Mouse (Mus musculus) lung, embryonic 15.5 days (tissue): ENCODE measurements around the gene Srgap3. TPM values are rescaled to one million over a fixed set of nuclear protein-coding genes. Genes with fewer than 3 reads are reported as not detected.
"Not testable (repeated sequence)": the region's sequence is repeated elsewhere in the genome, so short reads cannot be mapped to it uniquely, and the experiment has no call there.

ENCODE experiments used
- ATAC-seq: fragments of 200-750 bp; cut with Nextera tagmentation; 2 replicates; pipeline ENCODE4 v1.8.0; 2017; ENCODE audit warnings: moderate number of reproducible peaks, borderline replicate concordance; ENCODE audit not compliant: low FRiP score, low TSS enrichment; ENCODE audit errors: extremely low read depth
- H3K27ac ChIP-seq: fragments of 300-500 bp; sonication (generic); 2 replicates; pipeline ENCODE4 v1.5.1; 2015; ENCODE audit warnings: moderate library complexity, mild to moderate bottlenecking, inconsistent platforms
- H3K27me3 ChIP-seq: fragments of 300-500 bp; sonication (generic); 2 replicates; pipeline ENCODE4 v1.6.1; 2015; ENCODE audit warnings: inconsistent platforms
- H3K36me3 ChIP-seq: fragments of 300-500 bp; sonication (generic); 2 replicates; pipeline ENCODE4 v1.6.1; 2015; ENCODE audit warnings: inconsistent platforms
- H3K4me1 ChIP-seq: fragments of 300-500 bp; sonication (generic); 2 replicates; pipeline ENCODE4 v1.6.1; 2015; ENCODE audit warnings: inconsistent platforms
- H3K4me2 ChIP-seq: fragments of 300-500 bp; sonication (generic); 2 replicates; pipeline ENCODE4 v1.6.1; 2015; ENCODE audit warnings: inconsistent platforms, mild to moderate bottlenecking, moderate library complexity
- H3K4me3 ChIP-seq: fragments of 300-500 bp; sonication (generic); 2 replicates; pipeline ENCODE4 v1.5.1; 2015; ENCODE audit warnings: mild to moderate bottlenecking, inconsistent platforms
- H3K9ac ChIP-seq: fragments of 300-500 bp; sonication (generic); 2 replicates; pipeline ENCODE4 v1.6.1; 2015; ENCODE audit warnings: inconsistent platforms
- H3K9me3 ChIP-seq: fragments of 300-500 bp; sonication (generic); 2 replicates; pipeline ENCODE4 v1.6.1; 2016; ENCODE audit warnings: inconsistent platforms
- WGBS: fragments of 180-500 bp; shearing (Covaris S2); methylation state at CpG from one replicate; pipeline ENCODE4 v1.1.7; 2015; 5-methylcytosine and 5-hydroxymethylcytosine counted together
- polyA plus RNA-seq: library from polyadenylated mRNA; unstranded; fragments of >200 nt; fragmentation: Nextera tagmentation; extraction: Ambion mirVana; gene quantifications from 2 replicates; pipeline ENCODE4 v1.2.1, GENCODE M21; 2015

Srgap3 gene
- polyA plus RNA-seq, 1 experiment from 2014 or later, result 2.5 TPM

- no peak for ATAC-seq
- WGBS, result 45% methylated on average over 5 of the region's 5 CpGs
- H3K4me2 ChIP-seq, result no peak overlapping the region
These were observed 229.9 kb downstream of the Srgap3 start for GRCm38 (mm10) chr6:112717168-112717567.

GRCm38 (mm10) chr6:112713951-112714350 lies 233.1 kb downstream of the Srgap3 start:
- Histone ChIP-seq H3K9ac (no peak overlapping the region), H3K4me1 (no peaks in the 10 kb centered on the region), H3K4me3 (no peak overlapping the region), H3K9me3 (no peaks in the 10 kb centered on the region), H3K27me3 (no peaks in the 10 kb centered on the region), H3K27ac (no peak overlapping the region), H3K4me2 (no peak overlapping the region), H3K36me3 (no peaks in the 10 kb centered on the region)
- WGBS, result 86% methylated on average over 3 of the region's 3 CpGs
- ATAC-seq, result no peak

More at GRCm38 (mm10) chr6:112717168-112717567, 229.9 kb downstream of the Srgap3 start:
- Histone ChIP-seq H3K36me3 (no peaks in the 10 kb centered on the region), H3K27me3 (no peaks in the 10 kb centered on the region), H3K9ac (no peak overlapping the region), H3K9me3 (no peaks in the 10 kb centered on the region), H3K27ac (no peak overlapping the region), H3K4me1 (no peaks in the 10 kb centered on the region), H3K4me3 (no peak overlapping the region)

DNA sequence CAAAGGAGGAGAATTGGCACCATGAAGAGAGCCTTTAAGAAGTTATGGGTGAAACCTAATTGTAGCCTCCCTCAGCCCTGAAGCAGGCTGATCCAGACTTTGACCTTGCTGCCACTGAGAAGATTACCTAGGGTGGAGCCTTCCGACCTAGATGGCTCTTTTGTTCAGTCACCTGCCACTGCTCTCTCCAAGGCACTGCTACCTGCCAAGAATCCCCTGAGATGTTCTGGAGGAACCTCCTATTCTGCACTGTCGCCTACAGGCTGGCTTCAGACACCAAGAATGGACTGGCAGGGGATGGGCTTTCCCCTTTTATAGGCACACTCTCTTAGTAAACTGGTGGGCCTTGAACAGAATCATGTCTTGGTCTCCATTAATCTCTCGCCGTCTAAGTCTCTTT lies 244.8 kb downstream of the Srgap3 start:
- not testable (repeated sequence) for H3K36me3 ChIP-seq, H3K4me3 ChIP-seq, H3K27ac ChIP-seq, H3K9me3 ChIP-seq, H3K9ac ChIP-seq, H3K4me1 ChIP-seq, ATAC-seq, H3K27me3 ChIP-seq, H3K4me2 ChIP-seq
- WGBS, result 78% methylated on average over 4 of the region's 4 CpGs

GRCm38 (mm10) chr6:112700392-112700791 lies 246.7 kb downstream of the Srgap3 start:
- Histone ChIP-seq H3K27me3 (no peaks in the 10 kb centered on the region), H3K27ac (no peak overlapping the region), H3K36me3 (no peaks in the 10 kb centered on the region), H3K4me3 (no peak overlapping the region), H3K9ac (no peak overlapping the region), H3K9me3 (no peaks in the 10 kb centered on the region), H3K4me1 (peaks cover 5% of the 10 kb centered on the region), H3K4me2 (no peak overlapping the region)
- WGBS, result 0% methylated on average over 1 of the region's 1 CpGs
- no peak for ATAC-seq

DNA sequence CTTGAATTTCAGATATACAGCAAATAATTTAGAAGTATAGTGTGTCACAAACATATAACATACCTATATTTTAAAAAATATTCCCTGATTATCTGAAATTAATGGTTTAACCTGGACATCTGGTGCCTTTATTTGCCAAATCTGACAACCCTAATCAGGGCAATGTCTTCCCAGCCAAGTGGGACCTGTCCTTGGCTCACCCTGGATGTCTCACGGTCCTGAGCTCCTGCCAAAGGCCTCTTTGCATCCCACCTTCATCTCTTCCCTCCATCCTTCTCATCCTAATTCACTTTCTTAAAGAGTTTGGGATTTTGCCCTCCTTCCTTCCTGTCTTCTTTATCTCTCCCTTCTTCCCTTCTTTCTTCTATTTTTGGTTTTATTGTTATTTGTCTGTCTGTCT lies 248.0 kb downstream of the Srgap3 start:
- WGBS, result 44% methylated on average over 1 of the region's 1 CpGs

GRCm38 (mm10) chr6:112696056-112696950 lies 250.8 kb downstream of the Srgap3 start, which contains the start of gene Rad18:
Gene Rad18, minus strand, starts transcription at chr6:112696686.
- no peaks in the 10 kb centered on the region for H3K27me3 ChIP-seq
- H3K27ac ChIP-seq, result peak within 1 kb of the TSS; percentile 80
- peak within 1 kb of the TSS; percentile 66 for H3K4me3 ChIP-seq
- ATAC-seq, result peak; percentile 94
- H3K36me3 ChIP-seq, result peaks cover 12% of the 10 kb centered on the region
- H3K4me1 ChIP-seq, result peaks cover 10% of the 10 kb centered on the region
- H3K4me2 ChIP-seq, result peak within 1 kb of the TSS; percentile 72
- peak within 1 kb of the TSS; percentile 62 for H3K9ac ChIP-seq
- under 1% methylated on average over 77 of the region's 77 CpGs for WGBS
- no peaks in the 10 kb centered on the region for H3K9me3 ChIP-seq

More for the DNA sequence above, 248.0 kb downstream of the Srgap3 start:
- Histone ChIP-seq H3K27me3 (no peaks in the 10 kb centered on the region), H3K4me1 (peaks cover 10% of the 10 kb centered on the region), H3K27ac (no peak overlapping the region), H3K4me3 (no peak overlapping the region), H3K36me3 (no peaks in the 10 kb centered on the region), H3K9ac (no peak overlapping the region), H3K9me3 (no peaks in the 10 kb centered on the region), H3K4me2 (no peak overlapping the region)
- ATAC-seq, result no peak

DNA sequence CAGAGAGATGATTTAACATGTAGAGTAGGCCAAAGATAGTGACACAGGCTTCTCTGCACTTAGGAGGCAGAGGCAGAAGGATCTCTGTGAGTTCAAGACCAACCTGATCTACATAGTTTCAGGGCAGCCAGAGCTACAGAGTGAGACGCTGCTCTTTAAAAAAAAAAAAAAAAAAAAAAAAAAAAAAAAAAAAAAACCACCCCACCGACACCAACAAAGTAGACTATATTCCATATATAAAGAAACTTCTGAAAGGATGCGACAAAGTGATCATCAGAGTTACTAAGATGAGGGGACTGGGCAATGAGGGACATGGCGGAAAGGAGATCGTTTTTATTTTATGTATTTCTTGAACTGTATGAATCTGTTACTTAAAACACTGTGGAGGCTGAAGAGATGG lies 252.6 kb downstream of the Srgap3 start:
- ATAC-seq, result no peak
- Histone ChIP-seq H3K27me3 (no peaks in the 10 kb centered on the region), H3K4me2 (no peak overlapping the region)

GRCm38 (mm10) chr6:112691523-112691922 lies 255.5 kb downstream of the Srgap3 start:
- Histone ChIP-seq H3K36me3 (peaks cover 15% of the 10 kb centered on the region), H3K4me2 (no peak overlapping the region), H3K4me1 (peaks cover 10% of the 10 kb centered on the region), H3K4me3 (no peak overlapping the region), H3K9ac (no peak overlapping the region), H3K27ac (no peak overlapping the region), H3K9me3 (no peaks in the 10 kb centered on the region), H3K27me3 (no peaks in the 10 kb centered on the region)
- WGBS, result 96% methylated on average over 1 of the region's 1 CpGs
- ATAC-seq, result no peak

More for the DNA sequence above, 252.6 kb downstream of the Srgap3 start:
- Histone ChIP-seq H3K36me3 (peaks cover 15% of the 10 kb centered on the region), H3K27ac (no peak overlapping the region), H3K9me3 (no peaks in the 10 kb centered on the region), H3K4me1 (peaks cover 10% of the 10 kb centered on the region), H3K9ac (no peak overlapping the region), H3K4me3 (no peak overlapping the region)
- WGBS, result 79% methylated on average over 5 of the region's 5 CpGs

DNA sequence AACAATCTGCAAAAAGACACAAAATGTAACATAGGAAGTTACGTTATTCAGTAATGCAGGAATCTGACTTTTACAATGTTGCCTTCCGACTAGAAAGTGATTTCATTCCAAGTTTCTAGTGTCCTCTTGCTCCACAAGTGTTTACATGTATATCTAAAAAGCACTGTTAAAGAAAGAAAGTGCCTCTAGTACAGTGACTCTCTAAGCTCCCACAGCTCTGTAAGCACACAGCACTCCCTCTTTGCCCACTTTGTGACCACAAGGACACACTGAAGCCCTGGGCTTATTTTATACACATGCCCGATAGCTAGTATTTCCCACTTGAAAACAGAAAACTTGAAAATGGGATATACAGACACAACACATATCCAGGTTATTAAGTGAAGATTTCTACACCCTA lies 259.0 kb downstream of the Srgap3 start:
- Histone ChIP-seq H3K4me2 (no peak overlapping the region), H3K9me3 (no peaks in the 10 kb centered on the region), H3K4me3 (no peak overlapping the region), H3K9ac (no peak overlapping the region), H3K36me3 (peaks cover 18% of the 10 kb centered on the region; the same call in 1 of the 2 replicates), H3K27me3 (no peaks in the 10 kb centered on the region), H3K27ac (no peak overlapping the region), H3K4me1 (no peaks in the 10 kb centered on the region)
- 65% methylated on average over 3 of the region's 3 CpGs for WGBS
- ATAC-seq, result no peak

- Histone ChIP-seq H3K4me2 (no peak overlapping the region), H3K27ac (no peak overlapping the region), H3K4me3 (no peak overlapping the region), H3K9me3 (no peaks in the 10 kb centered on the region), H3K36me3 (peaks cover 12% of the 10 kb centered on the region), H3K27me3 (no peaks in the 10 kb centered on the region), H3K9ac (no peak overlapping the region), H3K4me1 (no peaks in the 10 kb centered on the region)
- WGBS, result 71% methylated on average over 7 of the region's 7 CpGs
- ATAC-seq, result no peak
These were observed 260.6 kb downstream of the Srgap3 start for GRCm38 (mm10) chr6:112686485-112686884.

GRCm38 (mm10) chr6:112684065-112684464 lies 263.0 kb downstream of the Srgap3 start:
- Histone ChIP-seq H3K27me3 (no peaks in the 10 kb centered on the region), H3K4me1 (no peaks in the 10 kb centered on the region), H3K27ac (no peak overlapping the region), H3K9ac (no peak overlapping the region), H3K9me3 (no peaks in the 10 kb centered on the region), H3K4me2 (no peak overlapping the region), H3K36me3 (peaks cover 24% of the 10 kb centered on the region), H3K4me3 (no peak overlapping the region)
- ATAC-seq, result no peak
- WGBS, result 78% methylated on average over 2 of the region's 2 CpGs
